Mouse (Mus musculus) adrenal gland, adult 10 weeks (tissue): ENCODE measurements around the gene Gm21943. TPM values are rescaled to one million over a fixed set of nuclear protein-coding genes. Genes with fewer than 3 reads are reported as not detected.

Experiments used
- polyA plus RNA-seq: library from polyadenylated mRNA; stranded (reverse); fragments of 350-450 nt; fragmentation: Illumina TruSeq; extraction: RNeasy Lipid Tissue Mini Kit (QIAGEN cat#74804); gene quantifications from one replicate; pipeline ENCODE4 v1.2.3, GENCODE M21; 2014; ENCODE audit warnings: low read depth, low replicate concordance

The Gm21943 gene
- polyA plus RNA-seq, result not detected

DNA sequence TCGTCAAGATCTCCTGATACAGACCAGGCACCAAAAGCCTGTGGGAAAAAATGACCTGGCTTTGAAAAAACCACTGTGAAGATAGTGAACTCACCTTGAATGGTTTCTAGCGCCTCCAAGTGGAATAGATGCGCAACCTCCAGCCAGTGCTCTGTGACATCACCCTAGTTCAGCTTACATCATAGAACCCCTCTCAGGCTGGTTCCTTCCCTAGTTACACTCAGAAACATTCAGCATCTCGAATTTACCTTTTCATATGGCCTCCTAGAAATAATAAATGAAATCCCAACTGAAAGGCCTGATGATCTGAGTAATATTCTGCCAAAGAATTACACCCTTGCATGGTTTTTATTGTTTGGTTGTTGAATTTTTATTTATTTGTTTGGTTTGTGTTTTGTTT is at the start of gene Gm21943:
Gene Gm21943 (minus strand): TSS at position 101 of the 400 bp plus-strand sequence.

Other genes starting within 250 kb of the Gm21943 start
- not detected for gene Gm28961, start 172.0 kb upstream of the Gm21943 start, polyA plus RNA-seq